Mouse (Mus musculus) layer of hippocampus, postnatal 36 days (tissue): ENCODE measurements around the gene Fnip2. TPM values are rescaled to one million over a fixed set of nuclear protein-coding genes. Genes with fewer than 3 reads are reported as not detected.

Experiments used
- DNase-seq, 2 experiments: peaks; one replicate each; pipeline ENCODE4 v3.0.0; 2022
- total RNA-seq, 2 experiments: library from RNA; stranded (reverse); gene quantifications; 2 replicates each; pipeline ENCODE4 v1.2.3; 2021

Fnip2 gene
- total RNA-seq, 2 experiments from 2014 or later = 21.6 to 26.8 TPM

DNA sequence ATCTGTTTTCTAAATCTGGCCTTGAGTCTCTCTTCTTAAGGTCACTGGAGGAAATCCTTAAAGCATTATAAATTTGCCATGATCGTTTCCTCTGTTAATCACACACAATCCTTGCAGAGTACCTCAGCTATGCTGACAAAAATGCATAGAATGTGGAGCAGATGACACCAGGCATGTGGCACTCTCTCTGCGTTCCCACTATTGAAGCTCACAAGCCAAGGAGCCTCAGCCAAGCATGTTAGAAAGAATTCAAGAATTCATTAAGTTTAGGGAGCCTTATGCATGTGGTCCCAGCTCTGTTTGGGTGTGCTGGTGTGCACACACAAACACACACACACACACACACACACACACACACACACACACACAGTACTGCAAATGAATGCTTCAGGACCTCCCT is 155.9 kb downstream of the Fnip2 start:
- DNase-seq = no peak

DNA sequence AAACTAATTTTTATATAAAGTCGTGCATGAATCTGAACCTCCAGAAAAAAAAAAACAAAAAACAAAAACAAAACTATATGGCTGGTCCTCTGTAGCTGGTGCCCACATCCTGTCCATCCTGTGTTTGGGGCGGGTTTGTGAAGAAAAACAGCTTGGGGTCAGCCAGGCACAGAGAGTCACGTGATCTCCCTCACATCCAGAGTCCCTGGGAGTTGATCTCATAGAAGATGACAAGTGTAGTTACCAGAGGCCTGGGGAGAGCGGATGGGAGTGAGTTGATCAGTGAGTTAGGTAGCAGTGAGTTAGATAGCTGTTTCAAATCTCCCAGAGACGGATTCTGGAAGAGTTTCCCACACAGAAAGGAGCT is 157.0 kb downstream of the Fnip2 start:
- no peak for DNase-seq

- DNase-seq = no peak
These were observed 157.5 kb downstream of the Fnip2 start for GRCm38 (mm10) chr3:79409927-79410628.

- no peak for DNase-seq
These were observed 159.1 kb downstream of the Fnip2 start for GRCm38 (mm10) chr3:79408546-79408945.

Other genes with a start within 250 kb of the Fnip2 start
- gene Gm17359, start 231.1 kb downstream of the Fnip2 start, total RNA-seq = not detected
- gene Ppid, start 23.5 kb upstream of the Fnip2 start, total RNA-seq = 10 to 100 TPM; 87.1 to 88.8 TPM
- gene 4930579G24Rik, start 61.3 kb upstream of the Fnip2 start, total RNA-seq = 1 to 10 TPM; 1.1 to 1.9 TPM
- gene Etfdh, start 61.7 kb upstream of the Fnip2 start, total RNA-seq = 10 to 100 TPM; 28.2 to 28.4 TPM
- 1 to 10 TPM; 8.1 to 8.4 TPM for gene Rxfp1, start 170.1 kb upstream of the Fnip2 start, total RNA-seq